Mouse (Mus musculus) testis, adult 2 months (tissue): ENCODE results near the gene Atg16l2. TPM values are rescaled to one million over a fixed set of nuclear protein-coding genes. Genes with fewer than 3 reads are reported as not detected.

Experiments used
- H3K27ac ChIP-seq: fragments of 200-500 bp; 2 replicates; pipeline ENCODE4 v1.5.1; 2012; ENCODE audit warnings: low read depth, low read length; ENCODE audit not compliant: control insufficient read depth, insufficient read depth
- H3K27me3 ChIP-seq: fragments of 200-500 bp; 2 replicates; pipeline ENCODE4 v1.6.1; 2012; ENCODE audit warnings: mild to moderate bottlenecking, low read length, moderate library complexity; ENCODE audit not compliant: control insufficient read depth, insufficient read depth
- H3K36me3 ChIP-seq: fragments of 200-500 bp; 2 replicates; pipeline ENCODE4 v1.6.1; 2012; ENCODE audit warnings: mild to moderate bottlenecking, low read length; ENCODE audit not compliant: control insufficient read depth, insufficient read depth
- H3K4me1 ChIP-seq: fragments of 200-500 bp; 2 replicates; pipeline ENCODE4 v1.6.1; 2012; ENCODE audit warnings: low read length; ENCODE audit not compliant: control insufficient read depth, insufficient read depth
- H3K4me3 ChIP-seq: fragments of 200-500 bp; 2 replicates; pipeline ENCODE4 v1.5.1; 2012; ENCODE audit warnings: low read depth, mild to moderate bottlenecking, low read length, moderate library complexity, mixed read lengths; ENCODE audit not compliant: control insufficient read depth
- CTCF ChIP-seq: fragments of 200-500 bp; IDR thresholded peaks from 2 replicates; pipeline ENCODE4 v1.5.1; 2012; ENCODE audit warnings: low read depth, mild to moderate bottlenecking, inconsistent platforms, low read length, moderate library complexity; ENCODE audit not compliant: control insufficient read depth, insufficient read depth, insufficient replicate concordance
- POLR2A ChIP-seq: fragments of 200-500 bp; IDR thresholded peaks from 2 replicates; pipeline ENCODE4 v1.6.1; 2012; ENCODE audit warnings: low read depth, mild to moderate bottlenecking, inconsistent platforms, low read length, moderate library complexity; ENCODE audit not compliant: control insufficient read depth
- polyA plus RNA-seq: library from polyadenylated mRNA; depleted of rRNA; stranded (reverse); fragments of >200 nt; gene quantifications from 2 replicates; pipeline ENCODE4 v1.2.3, GENCODE M21; 2012

Atg16l2 gene
- polyA plus RNA-seq, 1 experiment = 2.2 TPM

GRCm38 (mm10) chr7:101282721-101283120 is 19.3 kb downstream of the Atg16l2 start:
- Histone ChIP-seq H3K27me3 (no peaks in the 10 kb centered on the region), H3K36me3 (no peaks in the 10 kb centered on the region; the same call in 1 of the 2 replicates), H3K4me1 (no peaks in the 10 kb centered on the region), H3K4me3 (no peak overlapping the region), H3K27ac (no peak overlapping the region)
- TF ChIP-seq POLR2A = no peak
- TF ChIP-seq CTCF = no peak

- H3K36me3 ChIP-seq = no peaks in the 10 kb centered on the region
- TF ChIP-seq CTCF = no peak
- no peak for TF ChIP-seq POLR2A
Measured at GRCm38 (mm10) chr7:101272466-101273160, 29.4 kb downstream of the Atg16l2 start.

DNA sequence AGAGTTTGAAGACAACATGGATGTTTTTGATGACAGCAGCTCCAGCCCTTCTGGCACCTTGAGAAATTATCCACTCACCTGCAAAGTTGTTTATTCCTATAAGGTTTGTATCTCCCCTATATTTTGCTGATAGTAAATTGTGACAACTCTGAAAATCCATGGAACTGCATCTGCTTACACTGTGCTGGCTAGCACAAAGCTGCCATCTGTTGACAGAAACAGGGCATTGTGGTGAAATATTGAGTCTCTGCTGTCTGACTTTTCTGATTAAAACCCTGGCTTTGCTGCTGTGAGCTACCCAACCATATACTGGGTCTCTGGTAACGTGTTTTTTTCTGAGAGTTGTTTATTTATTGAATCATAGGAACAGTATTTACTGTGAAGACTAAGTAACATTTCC is 30.4 kb downstream of the Atg16l2 start:
- Histone ChIP-seq H3K36me3 (no peaks in the 10 kb centered on the region), H3K27me3 (no peaks in the 10 kb centered on the region), H3K4me3 (no peak overlapping the region), H3K4me1 (no peaks in the 10 kb centered on the region), H3K27ac (no peak overlapping the region)
- no peak for TF ChIP-seq CTCF
- TF ChIP-seq POLR2A = no peak

More at GRCm38 (mm10) chr7:101272466-101273160, 29.4 kb downstream of the Atg16l2 start:
- H3K27ac ChIP-seq = no peak overlapping the region
- no peaks in the 10 kb centered on the region for H3K27me3 ChIP-seq
- H3K4me3 ChIP-seq = no peak overlapping the region
- H3K4me1 ChIP-seq = no peaks in the 10 kb centered on the region

- Histone ChIP-seq H3K36me3 (no peaks in the 10 kb centered on the region), H3K4me3 (no peak overlapping the region), H3K27me3 (no peaks in the 10 kb centered on the region), H3K4me1 (no peaks in the 10 kb centered on the region), H3K27ac (no peak overlapping the region)
- TF ChIP-seq POLR2A (no peak), CTCF (no peak)
Measured at GRCm38 (mm10) chr7:101267457-101268259, 34.4 kb downstream of the Atg16l2 start.

DNA sequence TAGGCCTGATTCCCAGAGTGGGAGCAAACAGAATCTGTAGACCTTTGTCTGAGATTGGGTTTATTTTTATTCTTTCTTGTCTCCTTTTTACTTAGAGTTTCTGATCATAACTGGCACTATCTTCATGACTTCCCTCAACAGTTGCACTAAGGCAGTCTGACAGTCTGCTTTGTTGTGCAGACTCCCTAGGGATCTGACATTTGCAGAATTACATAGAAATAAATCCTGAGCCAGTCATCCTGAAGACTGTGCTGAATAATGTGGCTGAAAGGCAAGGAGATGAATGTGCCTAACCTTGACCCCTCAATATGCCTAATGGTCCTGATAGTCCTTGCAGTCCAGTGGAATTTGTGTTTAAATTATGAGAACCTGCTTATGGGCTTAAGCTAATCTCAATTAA is 38.5 kb downstream of the Atg16l2 start:
- H3K4me3 ChIP-seq = no peak overlapping the region
- H3K36me3 ChIP-seq = no peaks in the 10 kb centered on the region
- no peaks in the 10 kb centered on the region for H3K27me3 ChIP-seq
- no peak overlapping the region for H3K27ac ChIP-seq
- H3K4me1 ChIP-seq = no peaks in the 10 kb centered on the region
- no peak for TF ChIP-seq POLR2A
- no peak for TF ChIP-seq CTCF

DNA sequence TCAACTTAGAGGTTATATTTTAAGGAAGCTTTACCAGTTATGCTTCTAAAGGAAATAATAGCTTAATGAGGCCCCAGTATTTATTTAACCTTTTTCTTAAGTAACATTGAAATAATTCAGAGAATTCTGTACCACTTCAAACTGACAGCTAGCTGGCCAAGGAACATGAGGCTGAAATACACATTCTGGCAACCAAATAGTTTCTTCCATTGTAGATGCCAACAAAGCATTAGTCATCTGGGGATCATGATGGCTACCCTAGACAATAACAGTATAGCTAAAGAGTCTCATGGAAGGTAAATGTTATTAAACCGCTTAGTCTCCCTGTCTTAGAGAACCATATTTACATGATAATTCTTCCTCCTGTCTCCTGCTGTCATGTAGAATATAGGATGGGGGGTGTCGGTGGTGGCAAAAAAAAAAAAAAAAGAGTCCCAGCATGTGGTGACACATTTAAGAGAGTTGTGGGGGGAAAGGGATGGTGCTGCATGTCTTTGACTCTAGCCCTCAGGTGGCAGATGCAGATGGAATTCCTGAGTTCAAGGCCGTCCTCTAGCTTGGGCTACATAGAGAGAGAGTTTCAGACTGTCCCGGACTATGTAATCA is 40.0 kb downstream of the Atg16l2 start:
- H3K36me3 ChIP-seq = no peaks in the 10 kb centered on the region
- no peak overlapping the region for H3K27ac ChIP-seq
- no peak overlapping the region for H3K4me3 ChIP-seq
- H3K4me1 ChIP-seq = no peaks in the 10 kb centered on the region
- TF ChIP-seq POLR2A (no peak), CTCF (no peak)
- H3K27me3 ChIP-seq = no peaks in the 10 kb centered on the region

DNA sequence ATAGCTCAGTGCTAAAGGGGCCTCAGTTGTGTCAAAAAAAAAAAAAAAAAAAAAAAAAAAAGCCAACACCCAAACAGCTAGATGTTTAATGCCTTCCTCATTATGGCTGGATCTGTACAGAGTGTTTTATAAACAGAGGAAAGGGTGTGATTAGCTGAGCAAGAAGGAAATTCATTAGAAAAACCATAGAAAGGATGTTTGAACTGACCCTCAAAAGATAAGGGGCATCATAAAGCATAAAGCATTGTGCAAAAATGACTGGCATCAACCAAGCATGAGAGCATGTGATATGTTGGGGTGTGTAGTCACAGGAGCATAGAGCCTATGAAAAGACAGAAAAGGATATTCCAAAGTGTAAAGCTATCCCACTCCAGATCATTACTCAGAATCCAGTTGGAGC is 43.6 kb downstream of the Atg16l2 start:
- no peaks in the 10 kb centered on the region for H3K27me3 ChIP-seq
- TF ChIP-seq POLR2A (no peak), CTCF (no peak)
- H3K4me3 ChIP-seq = no peak overlapping the region
- H3K4me1 ChIP-seq = peaks cover 2% of the 10 kb centered on the region; the same call in 1 of the 2 replicates
- no peaks in the 10 kb centered on the region for H3K36me3 ChIP-seq
- no peak overlapping the region for H3K27ac ChIP-seq
